Mouse (Mus musculus) liver, postnatal 0 days (tissue): ENCODE measurements around the gene Krt71. TPM values are rescaled to one million over a fixed set of nuclear protein-coding genes. Genes with fewer than 3 reads are reported as not detected.
"Not testable (repeated sequence)": the region's sequence is repeated elsewhere in the genome, so short reads cannot be mapped to it uniquely, and the experiment has no call there.

Source experiments
- ATAC-seq: fragments of 200-750 bp; cut with Nextera tagmentation; 2 replicates; pipeline ENCODE4 v1.8.0; 2017; ENCODE audit warnings: mild to moderate bottlenecking, moderate library complexity
- DNase-seq: peaks from one replicate; pipeline ENCODE4 v3.0.0-alpha.2; 2016
- H3K27ac ChIP-seq: fragments of 300-500 bp; sonication (generic); 2 replicates; pipeline ENCODE4 v1.5.1; 2014; ENCODE audit warnings: antibody characterized with exemption, moderate library complexity, mild to moderate bottlenecking, low read depth
- H3K27me3 ChIP-seq: fragments of 300-500 bp; sonication (generic); 2 replicates; pipeline ENCODE4 v1.6.1; 2014; ENCODE audit warnings: low read length, control low read depth, mixed read lengths; ENCODE audit not compliant: insufficient read depth
- H3K36me3 ChIP-seq: fragments of 300-500 bp; sonication (generic); replicated peaks from 2 replicates; pipeline ENCODE4 v1.6.1; 2014; ENCODE audit warnings: mild to moderate bottlenecking, control low read depth, low read length, moderate library complexity, mixed read lengths; ENCODE audit not compliant: insufficient read depth
- H3K4me1 ChIP-seq: fragments of 300-500 bp; sonication (generic); 2 replicates; pipeline ENCODE4 v1.6.1; 2014; ENCODE audit warnings: antibody characterized with exemption, mild to moderate bottlenecking, control low read depth; ENCODE audit not compliant: insufficient read depth
- H3K4me2 ChIP-seq: fragments of 300-500 bp; sonication (generic); 2 replicates; pipeline ENCODE4 v1.6.1; 2014; ENCODE audit warnings: low read depth, mild to moderate bottlenecking, low read length, moderate library complexity, mixed read lengths
- H3K4me3 ChIP-seq: fragments of 300-500 bp; sonication (generic); 2 replicates; pipeline ENCODE4 v1.5.1; 2014; ENCODE audit warnings: low read depth, low read length
- H3K9ac ChIP-seq: fragments of 300-500 bp; sonication (generic); replicated peaks from 2 replicates; pipeline ENCODE4 v1.6.1; 2014; ENCODE audit warnings: mild to moderate bottlenecking, moderate library complexity
- H3K9me3 ChIP-seq: fragments of 300-500 bp; sonication (generic); 2 replicates; pipeline ENCODE4 v1.6.1; 2016; ENCODE audit warnings: mild to moderate bottlenecking, control low read depth, low read length, mixed read lengths
- CTCF ChIP-seq: sonication (generic); IDR thresholded peaks from 2 replicates; pipeline ENCODE4 v1.5.1; 2016; ENCODE audit warnings: antibody characterized with exemption, low read depth
- EP300 ChIP-seq: IDR thresholded peaks from 2 replicates; pipeline ENCODE4 v1.6.1; 2016; ENCODE audit warnings: antibody characterized with exemption, low read depth, mild to moderate bottlenecking
- WGBS: fragments of 180-500 bp; shearing (Covaris S2); extraction: QIAGEN DNeasy Blood & Tissue Kit; methylation state at CpG from one replicate; pipeline ENCODE4 v1.1.7; 2014; ENCODE audit not compliant: insufficient replicate concordance; 5-methylcytosine and 5-hydroxymethylcytosine counted together
- microRNA-seq: library from miRNA; unstranded; fragments of <30 nt; microRNA quantifications from one replicate; pipeline ENCODE4, GENCODE M21; 2016
- polyA plus RNA-seq: library from polyadenylated mRNA; unstranded; fragments of >200 nt; fragmentation: Nextera tagmentation; extraction: Ambion mirVana; gene quantifications from 2 replicates; pipeline ENCODE4 v1.2.1, GENCODE M21; 2015

Gene Krt71
- polyA plus RNA-seq, 1 experiment from 2014 or later, result not detected

DNA sequence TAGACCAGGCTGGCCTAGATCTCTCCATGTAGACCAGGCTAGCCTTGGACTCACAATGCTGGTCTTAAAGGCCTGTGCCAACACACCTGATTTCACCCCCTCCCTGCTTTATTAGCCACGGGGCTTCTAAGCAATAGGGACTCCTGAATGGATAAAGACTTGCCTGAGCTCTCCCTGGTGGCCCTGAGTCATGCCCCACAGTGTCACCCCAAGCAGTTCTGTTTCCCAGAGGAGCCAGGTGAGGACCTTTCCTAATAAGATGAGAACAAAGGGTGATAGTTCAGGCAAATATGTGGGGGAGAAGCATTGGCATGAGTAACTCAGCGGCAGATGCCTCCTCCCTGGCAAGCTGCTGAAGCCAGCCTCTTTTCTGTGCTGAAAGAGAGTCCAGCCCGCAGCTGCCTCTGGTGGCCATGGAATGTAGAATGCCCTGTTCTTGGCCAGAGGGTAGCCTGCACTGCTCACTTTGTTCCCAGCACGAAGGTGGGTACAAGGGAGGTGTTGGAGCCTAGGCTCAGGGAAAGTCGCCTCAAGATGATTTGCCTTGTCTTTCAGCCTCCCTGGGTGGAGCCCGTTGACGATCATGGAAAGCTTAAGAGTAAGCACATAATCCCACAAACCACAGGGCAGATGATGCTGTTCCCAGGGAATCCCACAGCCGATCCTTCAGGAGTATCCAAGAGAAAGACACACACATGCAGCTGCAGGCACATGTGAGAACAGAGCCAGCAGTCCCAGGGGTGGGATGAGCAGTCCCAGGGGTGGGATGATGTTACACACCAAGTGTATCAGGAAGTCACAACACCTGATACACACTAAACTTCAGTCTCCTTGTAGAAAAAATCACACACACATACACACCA lies 45.4 kb downstream of the Krt71 start:
- Histone ChIP-seq H3K4me3 (no peak overlapping the region), H3K4me1 (no peaks in the 10 kb centered on the region), H3K9ac (no peak overlapping the region), H3K4me2 (no peak overlapping the region), H3K27me3 (no peaks in the 10 kb centered on the region), H3K36me3 (no peaks in the 10 kb centered on the region), H3K9me3 (no peaks in the 10 kb centered on the region), H3K27ac (no peak overlapping the region)
- TF ChIP-seq CTCF, result no peak
- no peak for TF ChIP-seq EP300
- ATAC-seq (no peak), DNase-seq (no peak)
- WGBS, result 64% methylated on average over 8 of the region's 8 CpGs

DNA sequence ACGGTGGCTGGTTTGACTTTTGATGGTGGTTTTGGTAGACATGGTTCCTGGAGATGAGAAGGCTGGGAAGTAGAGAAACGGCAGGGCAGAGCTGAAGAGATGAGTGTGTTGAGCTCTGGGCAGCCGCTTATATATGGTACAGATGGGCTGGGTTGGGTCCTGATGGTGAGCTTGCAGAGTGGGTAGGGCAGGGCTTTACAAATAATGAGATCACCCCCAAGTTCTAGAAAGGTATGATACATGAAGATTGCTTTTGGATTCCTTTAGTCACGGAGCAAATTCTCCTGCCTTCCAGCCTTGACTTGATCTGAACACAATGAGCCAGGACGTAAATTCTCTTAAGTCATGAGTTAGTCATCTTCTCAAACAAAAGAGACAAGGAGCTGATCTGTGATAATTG lies 48.7 kb downstream of the Krt71 start, which contains the start of gene Krt6a:
Krt6a (minus strand) TSS at position 101 of the 400 bp plus-strand sequence.
- H3K4me3 ChIP-seq, result no peak within 1 kb of the TSS
- WGBS, result 69% methylated on average over 5 of the region's 5 CpGs
- DNase-seq, result no peak
- no peaks in the 10 kb centered on the region for H3K27me3 ChIP-seq
- no peak within 1 kb of the TSS for H3K9ac ChIP-seq
- H3K36me3 ChIP-seq, result no peaks in the 10 kb centered on the region
- no peak within 1 kb of the TSS for H3K27ac ChIP-seq
- TF ChIP-seq CTCF, result no peak
- TF ChIP-seq EP300, result no peak
- H3K4me1 ChIP-seq, result no peaks in the 10 kb centered on the region
- no peaks in the 10 kb centered on the region for H3K9me3 ChIP-seq
- no peak within 1 kb of the TSS for H3K4me2 ChIP-seq
- ATAC-seq, result no peak

DNA sequence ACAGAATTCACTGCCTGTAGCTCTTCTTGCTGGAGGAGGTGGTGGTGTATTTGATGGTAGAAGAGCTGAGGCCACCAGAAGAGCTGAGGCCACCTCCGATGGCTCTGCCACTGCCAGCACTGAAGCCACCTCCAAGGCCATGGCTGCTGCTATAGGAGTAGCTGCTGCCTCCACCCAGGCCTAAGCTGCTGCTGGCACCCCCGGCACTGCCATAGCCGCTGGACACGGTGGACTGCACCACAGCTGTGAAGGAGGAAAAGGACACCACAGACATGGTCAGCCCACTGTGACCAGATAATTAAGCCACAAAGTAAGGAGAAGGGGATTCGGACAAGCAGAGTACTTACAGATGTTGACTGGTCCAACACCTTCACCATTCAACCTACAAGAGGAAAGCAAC lies 52.4 kb downstream of the Krt71 start:
- H3K9ac ChIP-seq, H3K4me3 ChIP-seq, ATAC-seq, H3K27me3 ChIP-seq, DNase-seq, H3K36me3 ChIP-seq, H3K4me1 ChIP-seq, H3K27ac ChIP-seq, H3K4me2 ChIP-seq, H3K9me3 ChIP-seq: not testable (repeated sequence)
- WGBS, result 79% methylated on average over 4 of the region's 5 CpGs

DNA sequence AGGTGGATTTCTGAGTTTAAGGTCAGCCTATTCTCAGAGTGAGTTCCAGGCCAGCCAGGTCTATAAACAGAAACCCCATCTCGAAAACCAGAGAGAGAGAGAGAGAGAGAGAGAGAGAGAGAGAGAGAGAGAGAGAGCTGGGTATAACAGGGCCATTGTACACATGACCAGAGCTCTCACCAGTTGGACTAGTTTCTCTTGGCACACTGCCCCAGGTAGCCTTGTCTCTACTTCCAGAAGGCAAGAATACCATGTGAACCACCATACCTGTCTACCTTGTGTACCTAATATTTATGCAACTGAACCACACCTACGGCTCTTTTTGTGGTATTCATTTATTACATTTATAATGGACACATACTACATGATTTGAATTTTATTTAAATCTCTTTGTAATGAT lies 54.7 kb downstream of the Krt71 start:
- H3K27ac ChIP-seq, result no peak overlapping the region
- TF ChIP-seq EP300 (no peak), CTCF (no peak)
- ATAC-seq (no peak), DNase-seq (no peak)
- H3K4me3 ChIP-seq, result no peak overlapping the region
- no peak overlapping the region for H3K9ac ChIP-seq
- no peaks in the 10 kb centered on the region for H3K9me3 ChIP-seq
- H3K36me3 ChIP-seq, result no peaks in the 10 kb centered on the region
- H3K4me1 ChIP-seq, result no peaks in the 10 kb centered on the region
- H3K4me2 ChIP-seq, result no peak overlapping the region
- H3K27me3 ChIP-seq, result no peaks in the 10 kb centered on the region
- WGBS, result 49% methylated on average over 2 of the region's 2 CpGs

Small RNAs within 50 kb of the gene (microRNA-seq; reads per million reads assigned to microRNA genes)
- gene Gm44323 (not detected), gene Gm44342 (not detected)

Other genes with a start within 250 kb of the Krt71 start
- not detected in 2 replicates for gene Gm49425, start 225.8 kb downstream of the Krt71 start, polyA plus RNA-seq
- not detected in 2 replicates for gene Krt84, start 210.3 kb downstream of the Krt71 start, polyA plus RNA-seq
- not detected in 2 replicates for gene Krt82, start 192.4 kb downstream of the Krt71 start, polyA plus RNA-seq
- gene Krt90, start 180.2 kb downstream of the Krt71 start, polyA plus RNA-seq, result not detected in 2 replicates
- gene Krt75, start 169.2 kb downstream of the Krt71 start, polyA plus RNA-seq, result not detected in 2 replicates
- not detected in 2 replicates for gene Gm5414, start 114.9 kb downstream of the Krt71 start, polyA plus RNA-seq
- gene Gm5478, start 95.7 kb downstream of the Krt71 start, polyA plus RNA-seq, result not detected in 2 replicates
- not detected in 2 replicates for gene Krt6b, start 62.8 kb downstream of the Krt71 start, polyA plus RNA-seq
- not detected in 2 replicates for gene Krt6a, start 48.8 kb downstream of the Krt71 start, polyA plus RNA-seq
- gene Krt5, start 30.2 kb downstream of the Krt71 start, polyA plus RNA-seq, result not detected in 2 replicates
- gene Krt72, start 43.4 kb upstream of the Krt71 start, polyA plus RNA-seq, result not detected in 2 replicates
- gene Krt73, start 59.2 kb upstream of the Krt71 start, polyA plus RNA-seq, result not detected in 2 replicates
- gene Krt2, start 75.1 kb upstream of the Krt71 start, polyA plus RNA-seq, result not detected in 2 replicates
- not detected in 2 replicates for gene Krt1, start 107.7 kb upstream of the Krt71 start, polyA plus RNA-seq
- gene Krt77, start 126.6 kb upstream of the Krt71 start, polyA plus RNA-seq, result not detected in 2 replicates
- not detected in 2 replicates for gene Krt76, start 149.8 kb upstream of the Krt71 start, polyA plus RNA-seq
- gene Krt4, start 181.6 kb upstream of the Krt71 start, polyA plus RNA-seq, result 0.08 TPM in 1 of 2 replicates, not detected in the other
- gene Krt79, start 197.2 kb upstream of the Krt71 start, polyA plus RNA-seq, result not detected in 2 replicates
- gene Krt78, start 211.2 kb upstream of the Krt71 start, polyA plus RNA-seq, result not detected in 2 replicates